In the genomic region with DNA sequence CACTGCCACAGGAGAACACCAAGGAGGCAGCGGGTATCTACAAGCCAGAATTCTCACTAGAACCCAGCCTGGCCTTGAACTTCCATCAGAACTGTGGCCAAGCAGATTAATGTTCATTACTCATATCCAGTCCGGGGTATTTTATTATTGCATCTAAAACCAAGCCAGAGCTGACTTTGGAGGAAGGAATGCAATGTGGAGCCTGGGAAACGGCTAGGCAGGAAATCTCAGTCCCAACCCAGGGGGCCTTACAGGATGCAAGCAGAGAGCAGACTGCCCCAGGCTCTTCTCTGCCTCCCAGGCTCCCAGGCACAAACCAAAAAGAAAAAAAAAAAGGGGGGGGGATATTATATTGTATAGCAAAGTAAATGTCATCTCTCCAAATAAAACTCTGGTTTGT, we compare ENCODE assay signal across 8 mouse cellular contexts. TPM values are rescaled to one million over a fixed set of nuclear protein-coding genes. Genes with fewer than 3 reads are reported as not detected.
DNase-seq lines count a peak whose midpoint lies in the region; ATAC-seq and TF ChIP-seq lines count a peak whose summit lies in the region.

No protein-coding gene starts in this region.

- no peak for TF ChIP-seq CTCF in heart, postnatal 0 days (IDR thresholded peaks at IDR 0.05; ENCODE audit: low read depth)

- H3K4me3 ChIP-seq in embryonic facial prominence, embryonic 11.5 days (ENCODE audit: low read depth, low read length): peak overlapping the region; percentile 77
- H3K4me3 ChIP-seq in heart, postnatal 0 days (ENCODE audit: low read depth, low read length): peak overlapping the region; percentile 96
- peak overlapping the region; percentile 81 for H3K4me3 ChIP-seq in midbrain, embryonic 13.5 days (replicated peaks)

- H3K36me3 ChIP-seq in embryonic facial prominence, embryonic 11.5 days (replicated peaks; ENCODE audit: control insufficient read depth, insufficient read depth, low read depth, low read length): no peaks in the 10 kb centered on the region
- H3K36me3 ChIP-seq in heart, postnatal 0 days (replicated peaks; ENCODE audit: control insufficient read depth, insufficient read depth, low read length): no peaks in the 10 kb centered on the region
- no peaks in the 10 kb centered on the region for H3K36me3 ChIP-seq in midbrain, embryonic 13.5 days

- H3K4me1 ChIP-seq in embryonic facial prominence, embryonic 11.5 days (ENCODE audit: control insufficient read depth, insufficient read depth, low read length): no peaks in the 10 kb centered on the region
- H3K4me1 ChIP-seq in heart, postnatal 0 days (ENCODE audit: control insufficient read depth, insufficient read depth): peaks cover 29% of the 10 kb centered on the region
- peaks cover 38% of the 10 kb centered on the region for H3K4me1 ChIP-seq in midbrain, embryonic 13.5 days (replicated peaks)

- H3K9ac ChIP-seq in embryonic facial prominence, embryonic 11.5 days (replicated peaks; ENCODE audit: low read length): no peak overlapping the region
- H3K9ac ChIP-seq in heart, postnatal 0 days (replicated peaks; ENCODE audit: low read depth, low read length): peak overlapping the region; percentile 99
- H3K9ac ChIP-seq in midbrain, embryonic 13.5 days (replicated peaks): peak overlapping the region; percentile 41; the same call in 1 of the 2 replicates

- H3K9me3 ChIP-seq in embryonic facial prominence, embryonic 11.5 days (replicated peaks; ENCODE audit: control insufficient read depth, low read length): no peaks in the 10 kb centered on the region
- no peaks in the 10 kb centered on the region for H3K9me3 ChIP-seq in heart, postnatal 0 days (replicated peaks; ENCODE audit: control insufficient read depth, low read length)
- no peaks in the 10 kb centered on the region for H3K9me3 ChIP-seq in midbrain, embryonic 13.5 days

- ATAC-seq in embryonic facial prominence, embryonic 11.5 days (replicated peaks; ENCODE audit: insufficient number of reproducible peaks, low FRiP score, low TSS enrichment, low read depth): no peak
- no peak for ATAC-seq in heart, postnatal 0 days (ENCODE audit: insufficient read depth, low read depth)
- no peak for ATAC-seq in midbrain, embryonic 13.5 days

- no peak for TF ChIP-seq EP300 in heart, postnatal 0 days (IDR thresholded peaks at IDR 0.05; ENCODE audit: low read depth)

- peak; percentile 21 for DNase-seq in gastrocnemius, adult 18-20 months (ENCODE audit: low spot score)
- DNase-seq in gastrocnemius, adult 8-10 months (ENCODE audit: low spot score in 2 of 2): no peak
- peak; percentile 54 for DNase-seq in embryonic facial prominence, embryonic 11.5 days (ENCODE audit: low spot score)
- DNase-seq in heart, postnatal 0 days (ENCODE audit: low spot score): peak; percentile 62
- DNase-seq in kidney, postnatal 36 days: peak; percentile 42 to 43
- DNase-seq in layer of hippocampus, adult 9-10 months (ENCODE audit: low spot score): no peak
- no peak for DNase-seq in c-Kit-positive CD71-positive TER-119-positive erythroid progenitor cells, embryonic 14.5 days (ENCODE audit: low spot score)

- WGBS in embryonic facial prominence, embryonic 11.5 days: 13% methylated on average over 3 of the region's 3 CpGs
- 4% methylated on average over 3 of the region's 3 CpGs for WGBS in heart, postnatal 0 days
- WGBS in midbrain, embryonic 13.5 days: 19% methylated on average over 3 of the region's 3 CpGs

- no peak overlapping the region for H3K27ac ChIP-seq in embryonic facial prominence, embryonic 11.5 days (replicated peaks; ENCODE audit: low read depth, low read length)
- H3K27ac ChIP-seq in heart, postnatal 0 days (ENCODE audit: low read depth): peak overlapping the region; percentile 99
- no peak overlapping the region for H3K27ac ChIP-seq in midbrain, embryonic 13.5 days

- H3K4me2 ChIP-seq in embryonic facial prominence, embryonic 11.5 days (ENCODE audit: low read depth, low read length): peak overlapping the region; percentile 27; the same call in 1 of the 2 replicates
- peak overlapping the region; percentile 82 for H3K4me2 ChIP-seq in heart, postnatal 0 days (ENCODE audit: low read depth, low read length)
- H3K4me2 ChIP-seq in midbrain, embryonic 13.5 days (replicated peaks): peak overlapping the region; percentile 59

- no peaks in the 10 kb centered on the region for H3K27me3 ChIP-seq in embryonic facial prominence, embryonic 11.5 days (ENCODE audit: control insufficient read depth, insufficient read depth, low read length)
- H3K27me3 ChIP-seq in heart, postnatal 0 days (ENCODE audit: control insufficient read depth, insufficient read depth, low read length): no peaks in the 10 kb centered on the region
- H3K27me3 ChIP-seq in midbrain, embryonic 13.5 days: no peaks in the 10 kb centered on the region

RNA-seq across cellular contexts. Expression of gene 4921524J17Rik, which starts 1.8 kb away (rescaled TPM):
- 10 to 100 TPM; 11.1 to 13.7 TPM for total RNA-seq in gastrocnemius, adult 18-20 months (2021)
- 10 to 100 TPM in 2 of 4 experiments, 1 to 10 TPM in 2; 9.1 to 12.6 (median 10.2) TPM for total RNA-seq in gastrocnemius, adult 8-10 months (2022)
- 55.5 and 65.5 TPM in 2 replicates for polyA plus RNA-seq in embryonic facial prominence, embryonic 11.5 days (2014; fragmentation: Nextera tagmentation; extraction: Ambion mirVana)
- 23.8 and 27.6 TPM in 2 replicates for total RNA-seq in heart, postnatal 0 days (2014; rRNA removed; ENCODE audit: low replicate concordance)
- 67.6 and 75.7 TPM in 2 replicates for polyA plus RNA-seq in heart, postnatal 0 days (2015; fragmentation: Nextera tagmentation; extraction: Ambion mirVana)
- 39.4 and 46.3 TPM in 2 replicates for polyA plus RNA-seq in midbrain, embryonic 13.5 days (2015; fragmentation: Nextera tagmentation; extraction: Ambion mirVana)

RNA-seq across cellular contexts. Expression of gene Mylk3, which starts 44.7 kb away (rescaled TPM):
- 1 to 10 TPM in 1 of 2 experiments, under 1 TPM in 1; 0.57 to 1.4 TPM for total RNA-seq in gastrocnemius, adult 18-20 months (2021)
- 1 to 10 TPM in 3 of 4 experiments, under 1 TPM in 1; 0.47 to 2.0 (median 1.5) TPM for total RNA-seq in gastrocnemius, adult 8-10 months (2022)
- 2.9 and 3.9 TPM in 2 replicates for polyA plus RNA-seq in embryonic facial prominence, embryonic 11.5 days (2014; fragmentation: Nextera tagmentation; extraction: Ambion mirVana)
- total RNA-seq in heart, postnatal 0 days (2014; rRNA removed; ENCODE audit: low replicate concordance): 398 and 403 TPM in 2 replicates
- 321 and 340 TPM in 2 replicates for polyA plus RNA-seq in heart, postnatal 0 days (2015; fragmentation: Nextera tagmentation; extraction: Ambion mirVana)
- 0.07 and 0.09 TPM in 2 replicates for polyA plus RNA-seq in midbrain, embryonic 13.5 days (2015; fragmentation: Nextera tagmentation; extraction: Ambion mirVana)

Comparison
In these comparisons a context has a peak if more than half of its experiments do, and no peak if none do; other contexts are left out.
1. DNase-seq: peak in gastrocnemius, adult 18-20 months (single experiment), embryonic facial prominence, embryonic 11.5 days (single experiment), heart, postnatal 0 days (single experiment) and kidney, postnatal 36 days (2 of 2); none in gastrocnemius, adult 8-10 months (0 of 2), layer of hippocampus, adult 9-10 months (single experiment) and c-Kit-positive CD71-positive TER-119-positive erythroid progenitor cells, embryonic 14.5 days (single experiment).
2. H3K4me2 ChIP-seq: peak in every context shown above with its lines; median percentile 82 in heart, postnatal 0 days; 59 in midbrain, embryonic 13.5 days; 27 in embryonic facial prominence, embryonic 11.5 days.
3. RNA of gene Mylk3, which starts 44.7 kb away (total RNA-seq): 398 to 403 TPM in heart, postnatal 0 days; 0.47 to 2.0 TPM in gastrocnemius, adult 8-10 months and 0.57 to 1.4 TPM in gastrocnemius, adult 18-20 months; every median in the first group is over 100 times any median in the second.
4. Peak in every context shown above with its lines, with median percentiles within 50 percentile points of each other: H3K4me3 ChIP-seq.